Mouse (Mus musculus) E14TG2a.4 (cell line): ENCODE measurements around the gene Dnaic1.

ENCODE experiments used
- CTCF ChIP-seq: conservative IDR thresholded peaks from 2 replicates; pipeline ENCODE4 v1.5.1; 2014; ENCODE audit warnings: low read length
- NANOG ChIP-seq: IDR thresholded peaks from 2 replicates; pipeline ENCODE4 v1.6.1; 2014; ENCODE audit warnings: borderline replicate concordance, low read length, mixed read lengths
- POU5F1 ChIP-seq: IDR thresholded peaks from 2 replicates; pipeline ENCODE4 v1.6.1; 2014; ENCODE audit warnings: low read length, borderline replicate concordance

DNA sequence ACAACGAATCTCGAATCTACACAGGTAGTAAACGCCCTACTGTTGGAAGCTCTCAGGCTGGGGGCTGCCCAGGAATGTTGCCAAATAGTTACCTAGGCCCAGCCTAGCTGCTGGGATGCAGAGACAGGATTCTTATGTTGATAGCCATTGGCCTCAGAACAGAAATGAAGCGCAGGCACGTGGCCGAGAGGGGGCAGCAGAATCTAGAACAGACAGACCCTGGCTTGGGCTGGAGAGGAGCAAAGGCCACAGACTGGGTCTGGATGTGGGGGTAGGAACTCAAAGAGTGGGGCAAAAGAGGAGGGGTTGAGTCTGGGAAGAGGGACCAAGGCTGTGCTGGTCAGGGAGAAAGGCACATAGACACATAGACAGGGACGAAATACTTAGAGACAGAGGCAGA, 84.6 kb downstream of the Dnaic1 start:
- TF ChIP-seq CTCF (peak; percentile 40), POU5F1 (no peak), NANOG (no peak)
